Mouse (Mus musculus) central nervous system, embryonic 11.5 days (tissue): ENCODE measurements around the gene Tmem212. TPM values are rescaled to one million over a fixed set of nuclear protein-coding genes. Genes with fewer than 3 reads are reported as not detected.

Experiments
- polyA plus RNA-seq: library from polyadenylated mRNA; depleted of rRNA; stranded (reverse); fragments of >200 nt; gene quantifications from 2 replicates; pipeline ENCODE4 v1.2.3, GENCODE M21; 2012; rRNA removed

Tmem212 gene
- not detected in 2 replicates for polyA plus RNA-seq

GRCm38 (mm10) chr3:27896318-27896892 is at the start of gene Tmem212:
Gene Tmem212 (minus strand): TSS chr3:27896368.

GRCm38 (mm10) chr3:27938381-27939323 is 42.5 kb upstream of the Tmem212 start, which contains the start of gene Pld1:
Gene Pld1 (plus strand): TSS chr3:27938695.

Other genes with a start within 250 kb of the Tmem212 start
- 9.1 and 13.9 TPM in 2 replicates for gene Fndc3b, start 185.1 kb downstream of the Tmem212 start, polyA plus RNA-seq
- gene Pld1, start 42.3 kb upstream of the Tmem212 start, polyA plus RNA-seq: 3.7 and 4.1 TPM in 2 replicates